In the genomic region with DNA sequence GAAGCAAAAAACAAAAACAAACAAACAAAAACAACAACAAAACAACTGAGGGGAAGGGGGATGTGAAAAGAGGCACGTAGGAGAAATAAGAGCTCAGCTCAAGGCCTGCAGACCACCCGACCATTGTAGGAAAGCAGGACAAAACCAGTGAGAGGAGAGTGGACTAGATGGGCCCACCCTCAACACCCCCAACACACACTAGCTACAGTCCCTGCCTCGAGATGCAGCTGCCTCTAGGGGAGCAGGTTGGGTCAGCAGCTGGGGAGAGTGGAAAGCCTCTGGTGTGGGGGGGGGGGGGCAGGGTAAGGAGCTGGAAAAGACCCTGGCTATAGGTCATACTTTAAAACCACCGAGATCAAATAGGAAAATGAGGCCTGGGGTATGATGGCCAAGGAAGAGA, we compare ENCODE assay signal across 8 mouse cellular contexts. TPM values are rescaled to one million over a fixed set of nuclear protein-coding genes. Genes with fewer than 3 reads are reported as not detected.
A peak's percentile ranks its signal among the peaks of the same experiment; 100 is the strongest.
DNase-seq lines count a peak whose midpoint lies in the region; ATAC-seq and TF ChIP-seq lines count a peak whose summit lies in the region.
"Had no signal": no experiment of that assay in that cellular context is flagged by ENCODE, and none has a peak within 500 bp of the region (broad histone marks: within the 10 kb centered on the region; RNA-seq: fewer than 3 reads in every experiment).

No protein-coding gene starts in this region.

- peaks cover 73% of the 10 kb centered on the region for H3K27me3 ChIP-seq in liver, embryonic 11.5 days (replicated peaks; ENCODE audit: control insufficient read depth, insufficient read depth, low read length)
- H3K27me3 ChIP-seq in forebrain, embryonic 15.5 days, result no peaks in the 10 kb centered on the region
- H3K27me3 ChIP-seq in limb, embryonic 15.5 days, result no peaks in the 10 kb centered on the region
- H3K27me3 ChIP-seq in stomach, embryonic 15.5 days (replicated peaks), result no peaks in the 10 kb centered on the region
- H3K27me3 ChIP-seq in thymus, adult 2 months (ENCODE audit: control insufficient read depth, insufficient read depth, low read length), result peaks cover 20% of the 10 kb centered on the region; the same call in 1 of the 2 replicates

- 15% methylated on average over 4 of the region's 4 CpGs for WGBS in liver, embryonic 11.5 days
- WGBS in forebrain, embryonic 15.5 days, result 2% methylated on average over 4 of the region's 4 CpGs
- WGBS in limb, embryonic 15.5 days, result 13% methylated on average over 4 of the region's 4 CpGs
- WGBS in stomach, embryonic 15.5 days, result 7% methylated on average over 4 of the region's 4 CpGs
- 55% methylated on average over 4 of the region's 4 CpGs for WGBS in thymus, adult 2 months

- peak overlapping the region; percentile 59; the same call in 1 of the 2 replicates for H3K4me3 ChIP-seq in liver, embryonic 11.5 days (ENCODE audit: low read depth, low read length)
- peak overlapping the region; percentile 67 for H3K4me3 ChIP-seq in forebrain, embryonic 15.5 days
- H3K4me3 ChIP-seq in limb, embryonic 15.5 days, result peak overlapping the region; percentile 61
- peak overlapping the region; percentile 66 for H3K4me3 ChIP-seq in stomach, embryonic 15.5 days (replicated peaks)
- H3K4me3 ChIP-seq in thymus, adult 2 months (ENCODE audit: control insufficient read depth, insufficient read depth, low read length), result no peak overlapping the region
- H3K4me3 ChIP-seq: megakaryocyte, embryonic 14.5 days had no signal

- ATAC-seq in liver, embryonic 11.5 days (replicated peaks; ENCODE audit: low FRiP score), result no peak
- ATAC-seq in forebrain, embryonic 15.5 days (replicated peaks), result no peak
- no peak for ATAC-seq in limb, embryonic 15.5 days (ENCODE audit: insufficient number of reproducible peaks, low FRiP score, low TSS enrichment, low read depth)
- no peak for ATAC-seq in stomach, embryonic 15.5 days (ENCODE audit: insufficient read depth, low FRiP score, low read depth)

- H3K4me2 ChIP-seq in liver, embryonic 11.5 days, result peak overlapping the region; percentile 68
- peak overlapping the region; percentile 89 for H3K4me2 ChIP-seq in forebrain, embryonic 15.5 days (replicated peaks)
- H3K4me2 ChIP-seq in limb, embryonic 15.5 days, result peak overlapping the region; percentile 72
- peak overlapping the region; percentile 81 for H3K4me2 ChIP-seq in stomach, embryonic 15.5 days

- H3K27ac ChIP-seq in liver, embryonic 11.5 days (ENCODE audit: low read depth, low read length), result peak overlapping the region; percentile 35
- peak overlapping the region; percentile 99 for H3K27ac ChIP-seq in forebrain, embryonic 15.5 days (replicated peaks)
- H3K27ac ChIP-seq in limb, embryonic 15.5 days, result peak overlapping the region; percentile 96
- H3K27ac ChIP-seq in stomach, embryonic 15.5 days, result peak overlapping the region; percentile 99
- H3K27ac ChIP-seq in thymus, adult 2 months (ENCODE audit: control insufficient read depth, insufficient read depth, low read length), result no peak overlapping the region

- no peak for TF ChIP-seq POLR2A in thymus, adult 2 months (IDR thresholded peaks at IDR 0.05; ENCODE audit: control insufficient read depth, extremely low read depth, insufficient read depth, low read length, poor library complexity)

- no peaks in the 10 kb centered on the region for H3K9me3 ChIP-seq in liver, embryonic 11.5 days (ENCODE audit: control insufficient read depth, low read length)
- no peaks in the 10 kb centered on the region for H3K9me3 ChIP-seq in forebrain, embryonic 15.5 days
- no peaks in the 10 kb centered on the region for H3K9me3 ChIP-seq in limb, embryonic 15.5 days
- H3K9me3 ChIP-seq in stomach, embryonic 15.5 days, result no peaks in the 10 kb centered on the region

- no peak for DNase-seq in liver, embryonic 11.5 days (ENCODE audit: low spot score)
- no peak for DNase-seq in liver
- no peak for DNase-seq in cerebellum, adult 9-10 months
- no peak for DNase-seq in thymus, adult 2 months

- H3K9ac ChIP-seq in liver, embryonic 11.5 days (ENCODE audit: low read depth, low read length), result no peak overlapping the region
- H3K9ac ChIP-seq in forebrain, embryonic 15.5 days (replicated peaks), result peak overlapping the region; percentile 84
- H3K9ac ChIP-seq in limb, embryonic 15.5 days, result peak overlapping the region; percentile 20
- 0 out of 2 replicates have a peak overlapping the region, but pooled peaks have one; percentile 71 for H3K9ac ChIP-seq in stomach, embryonic 15.5 days

- H3K36me3 ChIP-seq in liver, embryonic 11.5 days (ENCODE audit: control insufficient read depth, insufficient read depth, low read length), result no peaks in the 10 kb centered on the region
- no peaks in the 10 kb centered on the region for H3K36me3 ChIP-seq in forebrain, embryonic 15.5 days
- no peaks in the 10 kb centered on the region; the same call in 1 of the 2 replicates for H3K36me3 ChIP-seq in limb, embryonic 15.5 days
- H3K36me3 ChIP-seq in stomach, embryonic 15.5 days, result no peaks in the 10 kb centered on the region
- H3K36me3 ChIP-seq in thymus, adult 2 months (ENCODE audit: control insufficient read depth, insufficient read depth, low read length), result no peaks in the 10 kb centered on the region

- H3K4me1 ChIP-seq in liver, embryonic 11.5 days (replicated peaks; ENCODE audit: control insufficient read depth, insufficient read depth, low read length), result peaks cover 11% of the 10 kb centered on the region
- peaks cover 68% of the 10 kb centered on the region for H3K4me1 ChIP-seq in forebrain, embryonic 15.5 days
- peaks cover 68% of the 10 kb centered on the region for H3K4me1 ChIP-seq in limb, embryonic 15.5 days
- H3K4me1 ChIP-seq in stomach, embryonic 15.5 days, result peaks cover 58% of the 10 kb centered on the region
- H3K4me1 ChIP-seq in thymus, adult 2 months (replicated peaks; ENCODE audit: control insufficient read depth, insufficient read depth, low read length), result peaks cover 37% of the 10 kb centered on the region

- TF ChIP-seq CTCF in thymus, adult 2 months (IDR thresholded peaks at IDR 0.05; ENCODE audit: borderline replicate concordance, control insufficient read depth, extremely low read depth, insufficient read depth, low read length, poor library complexity), result no peak

RNA-seq across cellular contexts. Expression of gene Ddr1, which starts 1.8 kb away (rescaled TPM):
- polyA plus RNA-seq in liver, embryonic 11.5 days (2014; fragmentation: Nextera tagmentation; extraction: Ambion mirVana), result 13.2 and 15.9 TPM in 2 replicates
- 127 TPM in 2 replicates for polyA plus RNA-seq in forebrain, embryonic 15.5 days (2015; fragmentation: Nextera tagmentation; extraction: Ambion mirVana)
- polyA plus RNA-seq in limb, embryonic 15.5 days (2015; fragmentation: Nextera tagmentation; extraction: Ambion mirVana), result 81.7 and 85.2 TPM in 2 replicates
- 74.0 and 78.4 TPM in 2 replicates for polyA plus RNA-seq in stomach, embryonic 15.5 days (2015; fragmentation: Nextera tagmentation; extraction: Ambion mirVana)
- 33.6 and 43.6 TPM in 2 replicates for polyA plus RNA-seq in thymus, adult 2 months (2012; rRNA removed)

RNA-seq across cellular contexts. Expression of gene Gtf2h4, which starts 29.1 kb away (rescaled TPM):
- polyA plus RNA-seq in liver, embryonic 11.5 days (2014; fragmentation: Nextera tagmentation; extraction: Ambion mirVana), result 55.3 and 58.6 TPM in 2 replicates
- polyA plus RNA-seq in forebrain, embryonic 15.5 days (2015; fragmentation: Nextera tagmentation; extraction: Ambion mirVana), result 36.1 and 37.8 TPM in 2 replicates
- 36.2 and 42.2 TPM in 2 replicates for polyA plus RNA-seq in limb, embryonic 15.5 days (2015; fragmentation: Nextera tagmentation; extraction: Ambion mirVana)
- polyA plus RNA-seq in stomach, embryonic 15.5 days (2015; fragmentation: Nextera tagmentation; extraction: Ambion mirVana), result 36.3 and 39.9 TPM in 2 replicates
- 317 and 352 TPM in 2 replicates for polyA plus RNA-seq in thymus, adult 2 months (2012; rRNA removed)

RNA-seq across cellular contexts. Expression of gene Vars2, which starts 35.2 kb away (rescaled TPM):
- 18.8 and 20.6 TPM in 2 replicates for polyA plus RNA-seq in liver, embryonic 11.5 days (2014; fragmentation: Nextera tagmentation; extraction: Ambion mirVana)
- 16.2 and 18.1 TPM in 2 replicates for polyA plus RNA-seq in forebrain, embryonic 15.5 days (2015; fragmentation: Nextera tagmentation; extraction: Ambion mirVana)
- 14.3 and 14.4 TPM in 2 replicates for polyA plus RNA-seq in limb, embryonic 15.5 days (2015; fragmentation: Nextera tagmentation; extraction: Ambion mirVana)
- polyA plus RNA-seq in stomach, embryonic 15.5 days (2015; fragmentation: Nextera tagmentation; extraction: Ambion mirVana), result 18.6 and 21.5 TPM in 2 replicates
- polyA plus RNA-seq in thymus, adult 2 months (2012; rRNA removed), result 153 and 171 TPM in 2 replicates

RNA-seq across cellular contexts. Expression of gene Mucl3, which starts 59.1 kb away (rescaled TPM):
- polyA plus RNA-seq in liver, embryonic 11.5 days (2014; fragmentation: Nextera tagmentation; extraction: Ambion mirVana), result 0.09 and 0.18 TPM in 2 replicates
- not detected in 2 replicates for polyA plus RNA-seq in forebrain, embryonic 15.5 days (2015; fragmentation: Nextera tagmentation; extraction: Ambion mirVana)
- 0.09 and 0.10 TPM in 2 replicates for polyA plus RNA-seq in limb, embryonic 15.5 days (2015; fragmentation: Nextera tagmentation; extraction: Ambion mirVana)
- polyA plus RNA-seq in stomach, embryonic 15.5 days (2015; fragmentation: Nextera tagmentation; extraction: Ambion mirVana), result 19.5 and 29.5 TPM in 2 replicates
- 0.05 and 0.11 TPM in 2 replicates for polyA plus RNA-seq in thymus, adult 2 months (2012; rRNA removed)
